Mouse (Mus musculus): ENCODE measurements around the gene Osbp. TPM values are rescaled to one million over a fixed set of nuclear protein-coding genes. Genes with fewer than 3 reads are reported as not detected.

The Osbp gene
- total RNA-seq, 4 experiments from 2014 or later, result 56.3 to 63.9 (median 59.4) TPM

GRCm38 (mm10) chr19:11987841-11988240 is 22.1 kb downstream of the Osbp start:
- no peak for DNase-seq (ENCODE audit: low spot score in 2 of 2)

DNA sequence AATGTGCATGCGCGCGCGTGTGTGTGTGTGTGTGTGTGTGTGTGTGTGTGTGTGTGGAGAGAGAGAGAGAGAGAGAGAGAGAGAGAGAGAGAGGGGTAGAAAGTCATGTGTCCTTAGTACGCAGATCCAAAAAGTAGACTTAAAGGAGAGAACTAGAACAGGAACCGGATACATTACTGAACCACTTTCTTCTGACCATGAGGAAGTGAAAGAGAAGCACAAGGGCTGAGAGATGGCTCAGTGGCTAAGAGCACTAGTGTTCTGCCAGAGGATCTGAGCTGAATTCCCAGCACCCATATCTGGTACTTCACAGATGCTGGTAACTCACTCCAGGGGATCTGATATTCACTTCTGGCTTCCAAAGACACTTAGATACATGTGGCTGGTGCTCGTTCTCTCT is 23.6 kb downstream of the Osbp start:
- DNase-seq (ENCODE audit: low spot score in 2 of 2), result no peak

- no peak for DNase-seq (ENCODE audit: low spot score in 2 of 2)
Measured at GRCm38 (mm10) chr19:11992034-11992433, 26.3 kb downstream of the Osbp start.

DNA sequence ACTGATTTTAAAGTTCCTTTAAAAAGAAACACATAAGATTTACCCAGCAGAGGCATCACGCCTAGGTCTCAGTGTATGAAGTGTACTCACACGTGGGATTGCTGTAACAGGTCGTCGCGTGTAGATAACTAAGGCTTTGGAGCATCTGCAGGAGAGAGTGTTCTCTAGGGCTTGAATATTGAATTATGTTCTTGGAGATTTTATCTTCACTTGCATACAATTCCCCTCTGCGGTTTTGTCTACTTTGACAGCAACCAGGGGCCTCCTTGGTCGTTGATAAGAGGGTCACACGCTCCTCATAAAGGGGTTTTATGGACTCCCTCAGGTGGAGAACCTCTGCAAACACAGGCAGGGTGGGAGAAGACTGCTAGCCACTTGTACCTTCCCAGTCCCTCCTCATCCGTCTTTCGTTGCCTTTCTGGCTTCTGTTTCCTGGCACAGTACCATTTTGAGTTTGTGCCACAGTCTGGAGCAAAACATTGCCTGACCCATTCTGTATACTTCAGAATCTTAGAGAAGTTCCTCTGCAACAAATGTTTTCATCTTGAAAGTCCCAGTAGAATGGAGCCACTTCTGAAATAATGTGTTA is 26.8 kb downstream of the Osbp start:
- DNase-seq (ENCODE audit: low spot score in 2 of 2), result no peak

- DNase-seq (ENCODE audit: low spot score in 2 of 2), result no peak
Measured at GRCm38 (mm10) chr19:11994703-11995431, 29.1 kb downstream of the Osbp start.

DNA sequence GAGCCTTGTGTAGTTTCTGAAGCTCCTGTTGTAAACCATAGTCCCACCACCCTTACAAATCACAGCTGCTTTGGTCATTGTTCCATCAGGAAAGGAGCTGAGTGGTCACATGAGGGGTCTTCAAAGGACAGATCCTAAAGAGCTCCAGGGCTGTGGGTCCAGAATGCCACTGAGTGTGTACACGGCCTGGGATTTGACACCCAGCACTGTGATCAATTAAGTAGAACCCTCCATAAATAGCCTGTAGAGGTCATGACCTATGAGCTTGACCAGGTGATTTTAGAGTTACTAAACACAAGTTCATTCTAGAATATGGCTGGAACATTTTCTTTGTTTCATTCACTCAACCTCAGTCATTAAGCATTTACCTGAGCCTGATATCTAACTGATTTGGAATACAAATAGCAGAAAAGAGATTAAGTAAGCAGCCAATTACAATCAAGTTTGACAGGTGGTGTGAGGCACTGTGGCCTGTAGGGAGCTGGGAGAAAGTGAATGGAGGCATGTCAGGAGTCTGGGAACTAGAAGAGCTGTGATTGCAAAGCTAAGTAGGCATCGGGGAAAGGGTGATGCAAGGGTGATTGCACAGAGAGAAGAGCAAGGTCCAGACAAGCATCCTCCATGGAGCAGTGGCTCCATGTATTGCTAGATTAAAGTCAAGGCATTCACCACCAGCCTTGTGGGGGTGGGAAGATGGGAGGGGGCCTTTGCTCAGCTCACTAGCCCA is 30.1 kb downstream of the Osbp start:
- DNase-seq (ENCODE audit: low spot score in 2 of 2), result no peak

GRCm38 (mm10) chr19:12001686-12002085 is 35.9 kb downstream of the Osbp start:
- DNase-seq (ENCODE audit: low spot score in 2 of 2), result no peak

DNA sequence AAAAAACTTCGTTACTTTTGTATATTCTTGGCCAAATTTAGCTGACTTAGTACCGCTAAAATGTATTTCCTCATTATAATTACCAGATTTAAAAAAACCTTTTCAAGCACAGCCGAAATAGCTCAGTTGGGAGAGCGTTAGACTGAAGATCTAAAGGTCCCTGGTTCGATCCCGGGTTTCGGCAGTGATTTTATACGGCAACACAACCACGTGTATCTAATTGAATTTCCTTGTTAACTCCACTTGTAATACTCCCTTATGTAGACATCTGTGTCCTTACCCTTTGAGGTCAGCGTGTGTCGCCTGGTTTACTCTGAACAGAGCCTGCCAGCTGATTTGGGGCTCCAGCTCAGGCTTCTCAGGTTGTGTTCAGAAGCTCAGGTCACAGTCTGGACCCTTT is 36.4 kb downstream of the Osbp start:
- DNase-seq (ENCODE audit: low spot score in 2 of 2), result peak; percentile 32 to 37

DNA sequence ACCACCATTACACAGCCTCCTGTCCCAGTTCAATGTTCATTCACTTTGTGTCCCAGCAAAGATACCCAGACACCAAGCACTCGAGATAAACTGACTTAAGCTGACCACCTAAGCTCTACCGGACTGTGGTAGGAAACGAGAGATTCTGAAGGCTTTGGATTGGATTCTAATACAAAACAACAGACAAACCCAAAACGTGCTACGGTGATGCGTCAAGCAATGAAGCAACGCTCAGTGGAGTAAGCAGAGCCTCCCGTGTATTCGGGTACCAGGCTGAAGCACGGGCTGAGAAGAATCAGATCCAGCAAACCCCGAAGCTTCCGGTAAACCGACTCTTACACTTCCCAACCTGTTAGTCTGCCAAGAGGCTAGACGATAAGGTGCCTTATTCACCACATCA is 37.0 kb downstream of the Osbp start:
- DNase-seq (ENCODE audit: low spot score in 2 of 2), result no peak

DNA sequence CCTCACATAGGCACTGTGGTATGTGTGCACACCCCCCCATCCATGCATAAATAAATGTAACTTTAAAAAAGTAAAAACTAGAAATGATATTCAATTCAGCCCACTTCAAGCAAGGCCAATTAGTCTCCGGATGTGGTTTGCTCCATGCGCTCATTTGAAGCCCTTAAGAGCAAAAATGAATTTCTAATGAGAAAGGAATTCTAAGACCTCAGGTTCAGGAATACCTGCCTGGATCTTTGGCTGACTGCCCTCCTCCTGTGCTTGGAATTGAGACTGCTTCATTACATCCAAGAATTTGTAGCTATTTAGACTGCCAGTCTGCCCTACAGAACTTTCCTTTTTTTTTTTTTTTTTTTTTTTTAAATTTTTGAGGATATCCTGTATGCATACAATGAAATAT is 37.8 kb downstream of the Osbp start:
- no peak for DNase-seq (ENCODE audit: low spot score in 2 of 2)

DNA sequence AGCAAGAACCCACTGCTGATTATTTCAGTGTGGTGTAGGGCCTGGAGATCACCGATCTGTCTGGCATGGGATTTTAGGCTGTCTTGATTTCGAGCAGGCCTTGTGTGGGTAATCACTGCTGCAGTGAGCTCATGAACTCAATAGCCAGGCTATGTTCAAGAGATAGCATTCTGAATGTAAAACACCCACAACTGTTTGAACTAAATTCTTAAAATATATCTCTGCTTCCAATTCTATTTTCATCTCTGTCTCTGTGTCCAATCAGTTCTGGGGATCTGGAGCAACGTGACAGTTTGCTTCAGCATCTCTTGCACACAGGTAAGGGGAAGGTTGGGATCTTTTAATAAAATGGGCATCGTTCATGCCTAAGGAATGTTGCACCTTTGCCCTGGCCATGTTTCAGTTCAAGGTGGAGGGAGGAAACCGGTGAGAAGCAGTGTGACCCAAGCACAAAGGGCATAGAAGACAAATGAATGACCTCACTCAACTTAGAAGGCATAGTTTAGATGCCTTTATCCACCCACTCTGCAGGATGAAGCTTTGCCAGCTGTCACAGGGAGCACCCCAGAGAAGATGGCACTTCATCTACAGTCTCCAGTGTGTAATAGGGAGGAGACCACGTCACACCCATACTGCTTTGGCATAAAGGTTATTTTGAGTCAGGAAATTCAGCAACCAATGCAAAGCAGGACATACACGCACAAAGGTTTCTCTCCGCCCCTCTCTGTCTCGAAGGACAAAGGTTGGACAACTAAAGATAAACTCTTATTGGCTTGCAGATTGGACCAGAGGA is 38.7 kb downstream of the Osbp start:
- DNase-seq (ENCODE audit: low spot score in 2 of 2), result no peak

GRCm38 (mm10) chr19:12005376-12006360 is 39.9 kb downstream of the Osbp start:
- peak; percentile 79 to 81 for DNase-seq (ENCODE audit: low spot score in 2 of 2)

DNA sequence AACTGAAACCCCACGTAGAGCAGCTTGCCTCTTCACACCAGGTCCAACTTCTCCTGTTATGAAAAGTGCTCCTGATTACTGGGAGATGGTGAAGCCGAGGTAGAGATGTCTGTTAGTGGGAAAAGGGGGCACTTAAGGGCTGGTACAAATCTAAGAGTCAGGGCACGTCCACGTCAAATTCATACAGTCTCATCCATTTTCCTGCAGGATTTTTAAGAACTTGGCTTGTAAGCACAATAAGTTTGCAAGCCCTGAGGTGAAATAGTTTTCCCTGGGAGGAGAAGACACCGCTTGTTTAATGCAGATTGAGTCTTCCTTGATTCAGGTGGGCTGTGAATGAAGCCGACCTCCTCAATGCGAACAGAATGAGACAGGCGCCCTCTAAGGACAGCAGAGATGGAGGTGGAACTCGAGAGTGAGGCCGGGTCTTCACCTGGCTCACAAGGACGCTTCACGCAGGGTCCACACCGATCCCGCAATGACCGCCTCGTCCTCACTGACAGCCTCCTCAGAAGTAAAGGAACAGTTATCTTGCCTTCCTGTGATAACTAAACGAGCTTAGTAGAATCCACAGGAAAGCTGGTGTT is 40.7 kb downstream of the Osbp start:
- no peak for DNase-seq (ENCODE audit: low spot score in 2 of 2)

DNA sequence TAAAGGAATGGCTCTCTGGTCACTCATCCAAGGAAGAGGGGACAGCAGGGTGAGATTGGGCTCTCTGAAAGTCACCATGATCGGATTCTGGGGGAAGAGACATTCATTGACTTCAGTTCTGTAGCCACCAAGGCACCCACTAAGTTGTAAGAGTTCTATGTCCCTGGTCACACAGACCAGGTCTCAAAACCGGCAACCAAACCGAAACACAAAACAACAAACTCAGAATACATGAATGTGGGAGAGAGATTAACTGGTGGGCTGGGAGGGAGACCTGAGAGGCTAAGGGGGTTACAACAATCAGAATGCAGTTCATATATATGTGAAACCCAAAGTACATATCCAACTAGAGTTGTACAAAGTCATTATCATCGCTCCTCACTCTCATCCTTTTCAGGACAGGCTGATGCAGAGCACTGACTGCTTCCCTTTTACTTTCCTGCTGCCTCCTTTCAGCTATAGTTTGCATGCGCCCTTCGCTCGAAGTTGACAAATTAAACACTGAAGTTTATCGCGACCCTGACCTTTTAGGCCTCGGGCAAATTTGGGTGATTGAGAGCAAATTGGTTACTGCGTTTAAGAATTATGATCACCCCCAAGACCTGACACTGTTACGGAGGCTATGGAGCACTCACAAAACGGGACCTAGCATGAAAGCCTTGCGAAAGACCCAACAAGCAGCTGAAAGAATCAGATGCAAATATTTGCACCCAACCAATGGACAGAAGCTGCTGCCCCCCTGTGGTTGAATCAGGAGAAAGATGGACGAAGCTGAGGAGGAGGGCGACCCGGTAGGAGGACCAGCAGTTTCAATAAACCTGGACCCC is 41.6 kb downstream of the Osbp start:
- no peak for DNase-seq (ENCODE audit: low spot score in 2 of 2)

DNA sequence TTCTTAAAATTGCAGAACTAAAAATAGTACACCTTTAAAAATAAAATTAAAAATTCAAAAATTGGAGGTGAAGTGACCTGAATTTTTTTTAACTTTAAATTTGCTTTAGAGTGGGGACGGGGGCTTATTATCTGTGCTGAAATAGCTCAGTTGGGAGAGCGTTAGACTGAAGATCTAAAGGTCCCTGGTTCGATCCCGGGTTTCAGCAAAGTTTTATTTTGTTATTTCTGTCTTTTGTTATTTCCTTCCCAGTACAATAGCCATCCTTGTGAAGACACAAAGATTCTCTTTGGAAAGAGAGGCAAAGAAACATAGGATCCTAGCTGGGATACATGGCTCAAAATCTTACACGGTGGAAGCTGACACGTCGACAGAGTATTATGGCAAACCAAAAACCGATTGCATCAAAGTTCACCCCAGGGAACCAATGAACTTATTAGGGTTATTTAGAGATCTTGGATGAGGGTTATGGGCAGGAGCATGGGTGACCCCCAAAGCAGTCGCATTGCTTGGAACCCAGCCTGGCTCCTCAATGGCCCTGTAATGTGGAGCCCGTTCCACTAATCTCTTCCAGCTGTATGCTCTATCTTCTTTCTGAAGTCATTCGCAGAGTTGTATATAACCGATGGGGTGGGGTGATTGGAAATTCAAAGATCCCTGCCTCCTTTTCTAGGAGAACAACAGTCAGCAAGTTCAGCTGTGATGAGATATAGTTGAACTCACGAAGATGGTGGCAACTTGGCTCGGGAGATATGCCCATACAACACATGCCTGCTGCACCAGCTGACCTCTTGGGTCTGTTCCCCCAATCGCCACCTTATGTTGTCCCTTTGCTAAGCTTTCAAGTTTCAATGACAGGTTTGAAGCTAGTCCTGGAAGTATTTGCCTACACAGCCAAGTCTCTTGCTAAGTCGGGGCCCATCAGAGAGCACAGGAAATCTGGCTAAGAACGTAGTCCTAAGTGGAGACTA is 43.0 kb downstream of the Osbp start:
- no peak for DNase-seq (ENCODE audit: low spot score in 2 of 2)

- DNase-seq (ENCODE audit: low spot score in 2 of 2), result peak; percentile 65 to 68
Measured at GRCm38 (mm10) chr19:12009501-12010280, 44.0 kb downstream of the Osbp start.

DNA sequence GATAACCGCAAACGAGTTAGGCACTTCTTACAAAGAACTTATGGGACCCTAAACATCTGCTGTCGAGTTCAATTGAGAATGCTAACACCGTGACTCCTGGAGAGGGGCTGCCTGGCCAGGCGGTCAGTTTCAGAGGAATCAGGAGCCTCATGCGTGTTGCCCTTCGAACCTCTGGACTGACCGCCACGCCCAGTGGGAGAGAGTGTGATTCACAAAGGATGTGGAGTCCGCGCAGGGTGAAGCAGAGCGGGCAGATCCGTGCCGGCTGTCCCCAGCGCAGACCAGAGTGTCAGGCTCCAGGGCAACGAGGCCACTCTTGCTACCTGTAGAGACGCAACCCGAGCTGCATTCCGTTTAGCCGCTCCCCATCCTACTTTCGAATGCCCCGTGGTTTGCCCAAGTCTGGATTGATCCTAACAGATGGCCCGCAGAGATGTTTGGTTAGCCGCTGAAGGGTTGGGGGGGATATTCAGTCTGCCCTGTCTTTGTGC is 44.6 kb downstream of the Osbp start:
- peak; percentile 46 to 48 for DNase-seq (ENCODE audit: low spot score in 2 of 2)

All from gastrocnemius, adult 8-10 months (tissue).